Mouse (Mus musculus) kidney, embryonic 14.5 days (tissue): Measurements from ENCODE around the gene Cdk5. TPM values are rescaled to one million over a fixed set of nuclear protein-coding genes. Genes with fewer than 3 reads are reported as not detected.

ENCODE experiments used
- ATAC-seq: fragments of 200-750 bp; cut with Nextera tagmentation; 2 replicates; pipeline ENCODE4 v1.8.0; 2017; ENCODE audit warnings: moderate number of reproducible peaks, mild to moderate bottlenecking, moderate TSS enrichment, moderate library complexity; ENCODE audit not compliant: low FRiP score, low TSS enrichment
- H3K27ac ChIP-seq: fragments of 300-500 bp; sonication (generic); 2 replicates; pipeline ENCODE4 v1.5.1; 2014; ENCODE audit warnings: low read depth, mild to moderate bottlenecking, low read length, moderate library complexity, mixed read lengths
- H3K27me3 ChIP-seq: fragments of 300-500 bp; sonication (generic); 2 replicates; pipeline ENCODE4 v1.6.1; 2014; ENCODE audit warnings: mild to moderate bottlenecking, low read length; ENCODE audit not compliant: control insufficient read depth, insufficient read depth
- H3K36me3 ChIP-seq: fragments of 300-500 bp; sonication (generic); 2 replicates; pipeline ENCODE4 v1.6.1; 2014; ENCODE audit warnings: low read length, mixed read lengths; ENCODE audit not compliant: control insufficient read depth, insufficient read depth
- H3K4me1 ChIP-seq: fragments of 300-500 bp; sonication (generic); 2 replicates; pipeline ENCODE4 v1.6.1; 2014; ENCODE audit warnings: low read length, mixed read lengths; ENCODE audit not compliant: control insufficient read depth, insufficient read depth
- H3K4me2 ChIP-seq: fragments of 300-500 bp; sonication (generic); replicated peaks from 2 replicates; pipeline ENCODE4 v1.6.1; 2014; ENCODE audit warnings: low read depth, mild to moderate bottlenecking, low read length
- H3K4me3 ChIP-seq: fragments of 300-500 bp; sonication (generic); 2 replicates; pipeline ENCODE4 v1.5.1; 2014; ENCODE audit warnings: mild to moderate bottlenecking, low read length
- H3K9ac ChIP-seq: fragments of 300-500 bp; sonication (generic); 2 replicates; pipeline ENCODE4 v1.6.1; 2014; ENCODE audit warnings: low read depth, mild to moderate bottlenecking, low read length, moderate library complexity
- H3K9me3 ChIP-seq: fragments of 300-500 bp; sonication (generic); 2 replicates; pipeline ENCODE4 v1.6.1; 2016; ENCODE audit warnings: low read length; ENCODE audit not compliant: control insufficient read depth
- WGBS: fragments of 180-500 bp; shearing (Covaris S2); extraction: QIAGEN DNeasy Blood & Tissue Kit; methylation state at CpG from one replicate; pipeline ENCODE4 v1.1.7; 2014; 5-methylcytosine and 5-hydroxymethylcytosine counted together
- polyA plus RNA-seq: library from polyadenylated mRNA; unstranded; fragments of >200 nt; fragmentation: Nextera tagmentation; extraction: Ambion mirVana; gene quantifications from 2 replicates; pipeline ENCODE4 v1.2.1, GENCODE M21; 2014

Gene Cdk5
- polyA plus RNA-seq, 1 experiment from 2014 or later, result 45.5 TPM

DNA sequence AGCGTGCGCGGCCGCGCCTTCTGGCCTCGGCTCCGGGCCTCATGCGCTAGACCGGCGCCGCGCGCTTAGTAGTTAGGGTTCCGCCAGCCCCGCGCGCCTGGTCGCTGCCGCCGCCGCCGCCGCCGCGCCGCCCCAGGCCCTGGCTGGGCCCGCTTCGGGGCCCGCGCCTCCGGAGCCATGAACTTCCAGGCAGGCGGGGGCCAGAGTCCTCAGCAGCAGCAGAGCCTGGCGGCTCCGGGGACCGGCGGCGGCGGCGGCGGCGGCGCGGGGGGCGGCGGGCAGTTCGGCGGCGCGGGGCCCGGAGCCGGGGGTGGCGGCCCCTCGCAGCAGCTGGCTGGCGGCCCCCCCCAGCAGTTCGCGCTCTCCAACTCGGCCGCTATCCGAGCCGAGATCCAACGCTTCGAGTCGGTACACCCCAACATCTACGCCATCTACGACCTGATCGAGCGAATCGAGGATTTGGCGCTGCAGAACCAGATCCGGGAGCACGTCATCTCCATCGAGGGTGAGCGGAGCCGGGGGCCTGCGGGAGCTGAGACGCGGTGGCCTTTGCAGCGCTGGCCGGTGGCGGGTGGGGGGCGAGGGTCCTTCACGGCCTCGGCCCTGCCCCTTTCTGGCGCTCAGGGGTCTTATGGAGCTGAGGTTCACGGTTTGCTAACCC is 28.8 kb upstream of the Cdk5 start, which contains the start of gene Agap3:
TSS of gene Agap3 (plus strand) at position 148 of the 661 bp plus-strand sequence.
- Histone ChIP-seq H3K4me2 (peak within 1 kb of the TSS; percentile 88), H3K36me3 (peaks cover 2% of the 10 kb centered on the region; the same call in 1 of the 2 replicates), H3K9ac (peak within 1 kb of the TSS; percentile 95), H3K9me3 (no peaks in the 10 kb centered on the region), H3K4me3 (peak within 1 kb of the TSS; percentile 82), H3K27me3 (no peaks in the 10 kb centered on the region), H3K4me1 (peaks cover 30% of the 10 kb centered on the region), H3K27ac (peak within 1 kb of the TSS; percentile 83)
- under 1% methylated on average over 73 of the region's 85 CpGs for WGBS
- 0 out of 2 replicates have a peak, but pooled peaks have one; percentile 1 for ATAC-seq

DNA sequence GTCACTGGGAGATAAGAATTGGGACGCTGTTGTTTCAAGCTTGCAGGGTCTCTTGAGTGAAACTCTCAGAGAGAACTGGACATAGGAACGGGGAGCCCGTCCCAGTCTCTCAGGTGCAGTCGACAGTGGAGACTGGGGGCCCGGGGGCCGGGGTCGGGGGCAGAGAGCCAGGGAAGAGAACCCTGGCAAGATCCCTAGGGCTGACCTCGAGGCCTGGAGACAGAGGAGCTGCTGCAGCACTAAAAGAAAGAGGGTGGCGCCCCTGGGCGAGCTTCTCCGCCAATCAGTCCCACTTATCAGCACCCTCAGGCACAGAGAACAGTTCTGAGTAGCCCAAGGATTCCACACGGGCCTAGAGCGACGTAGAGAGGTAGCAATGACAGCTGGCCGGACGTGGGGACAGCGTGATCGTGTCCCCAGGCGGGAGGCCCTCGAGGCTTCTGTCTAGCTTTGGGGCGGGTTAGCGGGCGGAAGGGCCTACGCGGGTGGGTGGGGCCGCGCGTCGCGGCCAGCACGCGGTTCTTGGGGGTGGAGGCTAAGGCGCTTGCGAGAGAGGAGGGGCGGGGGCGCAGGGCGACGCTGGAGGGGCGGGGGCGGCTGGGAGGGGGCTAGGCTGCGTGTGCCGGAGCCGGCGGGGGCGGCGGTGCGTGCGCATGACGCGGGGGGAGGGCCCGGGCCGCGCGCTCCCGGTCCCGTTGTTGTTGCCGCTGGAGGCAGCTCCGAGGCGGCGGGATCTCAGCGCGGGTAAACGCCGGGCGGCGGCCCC is 28.1 kb upstream of the Cdk5 start:
- peak; percentile 79 for ATAC-seq
- Histone ChIP-seq H3K36me3 (0 out of 2 replicates have a peak, but pooled peaks cover 2% of the 10 kb centered on the region), H3K4me2 (peak overlapping the region; percentile 88), H3K27me3 (no peaks in the 10 kb centered on the region), H3K9ac (peak overlapping the region; percentile 95), H3K27ac (peak overlapping the region; percentile 83), H3K9me3 (no peaks in the 10 kb centered on the region), H3K4me3 (peak overlapping the region; percentile 82), H3K4me1 (peaks cover 30% of the 10 kb centered on the region)
- WGBS, result 4% methylated on average over 38 of the region's 66 CpGs

DNA sequence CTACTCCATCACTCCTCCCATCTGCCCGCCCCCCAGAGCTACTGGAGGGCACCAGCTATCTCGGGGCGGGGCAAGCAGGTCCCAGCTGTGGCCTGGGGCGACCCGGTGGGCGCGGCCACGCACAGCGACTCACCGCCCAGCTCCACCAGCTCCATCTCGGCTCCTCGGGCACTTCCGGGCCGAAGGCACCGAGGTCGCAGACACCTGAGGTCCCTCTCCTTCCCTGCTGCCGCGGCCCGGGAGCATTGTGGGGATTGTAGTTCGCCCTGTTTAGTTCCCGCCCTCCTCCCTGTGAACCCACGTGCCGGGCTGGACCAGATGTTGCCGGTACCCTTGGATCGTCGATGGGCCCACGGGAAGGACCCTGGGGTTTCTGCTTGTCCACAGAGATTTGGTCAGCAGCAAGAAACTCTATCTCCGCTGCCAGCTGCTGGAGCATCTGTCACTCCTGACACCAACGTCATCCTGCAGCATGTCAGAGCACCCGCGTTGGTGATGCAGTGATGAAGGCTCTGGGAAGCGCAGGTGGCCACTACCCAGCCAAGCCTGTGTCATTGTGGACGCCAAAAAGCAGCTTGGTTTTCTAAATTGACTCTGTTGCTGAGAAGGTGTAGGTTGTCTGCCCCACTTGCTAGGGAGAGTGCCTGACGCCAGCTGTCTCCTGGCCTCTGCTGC is 24.4 kb upstream of the Cdk5 start, which contains the start of gene Tmub1:
TSS of gene Tmub1 (minus strand) at position 231 of the 675 bp plus-strand sequence.
- 2% methylated on average over 34 of the region's 34 CpGs for WGBS
- Histone ChIP-seq H3K4me3 (peak within 1 kb of the TSS; percentile 66), H3K4me1 (peaks cover 20% of the 10 kb centered on the region), H3K36me3 (peaks cover 9% of the 10 kb centered on the region; the same call in 1 of the 2 replicates), H3K27ac (no peak within 1 kb of the TSS), H3K27me3 (no peaks in the 10 kb centered on the region), H3K4me2 (peak within 1 kb of the TSS; percentile 67), H3K9ac (peak within 1 kb of the TSS; percentile 62), H3K9me3 (no peaks in the 10 kb centered on the region)
- ATAC-seq, result peak; percentile 61

DNA sequence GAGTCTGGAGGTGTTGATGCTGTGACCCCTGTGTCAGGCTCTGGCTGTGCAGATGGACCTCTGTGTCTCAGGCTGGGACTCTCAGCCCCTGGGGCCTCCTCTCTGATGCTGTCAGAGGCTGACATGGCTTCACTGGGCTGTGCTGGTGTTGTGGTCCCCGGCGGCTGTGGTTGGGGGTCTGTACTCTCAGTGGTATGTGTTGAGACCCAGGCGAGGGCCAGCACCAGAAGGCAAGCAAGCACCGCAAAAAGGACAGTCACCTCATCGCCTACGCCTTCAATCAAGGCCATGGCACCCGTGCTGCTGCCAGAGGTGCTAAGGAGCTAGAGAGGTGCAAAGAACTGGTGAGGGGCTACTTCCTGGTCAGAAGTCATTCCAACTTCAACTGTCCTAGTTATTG is 23.3 kb upstream of the Cdk5 start:
- Histone ChIP-seq H3K4me2 (no peak overlapping the region; the same call in 1 of the 2 replicates), H3K36me3 (peaks cover 20% of the 10 kb centered on the region; the same call in 1 of the 2 replicates), H3K9ac (no peak overlapping the region), H3K4me1 (peaks cover 20% of the 10 kb centered on the region), H3K4me3 (no peak overlapping the region), H3K9me3 (no peaks in the 10 kb centered on the region), H3K27me3 (no peaks in the 10 kb centered on the region), H3K27ac (no peak overlapping the region)
- no peak for ATAC-seq
- 91% methylated on average over 7 of the region's 7 CpGs for WGBS

DNA sequence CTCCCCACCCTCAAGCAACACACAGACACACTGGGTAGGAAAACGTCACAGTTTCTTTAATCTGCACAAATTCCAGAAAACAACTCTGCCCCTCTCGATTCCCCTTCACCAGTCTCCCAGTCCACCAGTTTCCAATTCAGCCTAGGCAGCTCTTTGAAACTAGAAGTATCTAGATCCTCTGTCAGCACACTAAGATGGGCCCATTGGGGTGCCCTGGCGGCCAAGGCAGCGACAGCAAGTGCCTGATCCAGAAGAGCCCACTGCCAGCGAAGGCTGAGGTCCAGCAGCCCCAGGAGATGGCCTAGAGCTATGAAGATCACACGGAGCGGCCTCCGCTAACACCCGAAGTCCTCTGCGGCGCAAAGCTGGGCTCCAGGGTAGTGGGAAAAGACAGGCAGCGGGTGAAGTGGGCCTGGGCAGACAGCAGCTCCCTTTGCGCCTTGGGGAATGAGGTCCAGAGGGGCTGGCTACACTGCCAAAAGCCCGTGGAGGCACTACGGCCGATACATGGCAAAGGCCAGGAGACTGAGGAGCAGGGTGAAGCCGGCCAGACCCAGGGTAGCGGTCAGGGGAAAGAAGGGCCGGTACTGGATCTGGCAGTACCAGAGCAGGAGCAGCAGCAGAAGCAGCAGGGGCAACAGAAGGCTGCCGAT is 22.2 kb upstream of the Cdk5 start:
- H3K9ac ChIP-seq, result peak overlapping the region; percentile 90
- WGBS, result 58% methylated on average over 20 of the region's 20 CpGs
- H3K36me3 ChIP-seq, result peaks cover 31% of the 10 kb centered on the region
- peak overlapping the region; percentile 68 for H3K4me3 ChIP-seq
- no peaks in the 10 kb centered on the region for H3K9me3 ChIP-seq
- peak overlapping the region; percentile 52 for H3K4me2 ChIP-seq
- peak overlapping the region; percentile 49 for H3K27ac ChIP-seq
- ATAC-seq, result 0 out of 2 replicates have a peak, but pooled peaks have one; percentile 1
- no peaks in the 10 kb centered on the region for H3K27me3 ChIP-seq
- H3K4me1 ChIP-seq, result peaks cover 15% of the 10 kb centered on the region

DNA sequence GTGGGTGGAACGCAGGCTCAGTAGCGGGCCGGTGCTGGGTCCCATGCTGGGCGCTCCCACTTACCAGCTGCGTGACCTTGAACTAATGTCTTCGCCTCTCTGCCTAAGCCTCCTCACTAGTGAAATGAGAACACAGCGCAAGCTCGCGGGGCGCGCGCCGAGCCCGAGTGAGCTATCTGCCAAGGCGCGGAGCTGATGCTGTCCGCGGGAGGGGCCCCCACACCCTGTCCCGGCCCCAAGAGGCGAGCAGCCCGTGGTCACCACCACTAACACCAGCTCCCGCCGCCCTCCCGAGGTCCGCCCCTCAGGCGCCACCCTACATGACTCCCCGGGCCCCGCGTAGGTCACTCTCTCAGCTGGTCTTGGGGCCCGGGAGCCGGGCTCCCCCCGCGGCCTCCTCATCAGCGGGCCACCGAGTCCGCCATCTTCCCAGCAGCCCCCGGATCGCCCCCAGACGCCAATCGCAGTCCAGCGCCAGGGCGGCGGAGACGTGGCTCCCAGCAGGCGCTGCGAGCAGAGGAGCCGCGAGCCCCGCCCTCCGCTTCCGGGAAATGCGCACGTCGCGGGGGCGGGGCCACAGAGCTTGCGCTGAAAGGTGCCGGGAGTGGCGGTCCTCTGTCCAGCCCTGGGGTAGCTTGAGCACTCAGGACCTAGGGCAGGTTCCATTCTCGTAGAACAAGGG is 21.6 kb upstream of the Cdk5 start, which contains the start of gene Fastk:
TSS of gene Fastk (minus strand) at position 542 of the 682 bp plus-strand sequence.
- peaks cover 38% of the 10 kb centered on the region for H3K36me3 ChIP-seq
- H3K4me3 ChIP-seq, result peak within 1 kb of the TSS; percentile 68
- peak within 1 kb of the TSS; percentile 52 for H3K4me2 ChIP-seq
- H3K27ac ChIP-seq, result peak within 1 kb of the TSS; percentile 81
- peak within 1 kb of the TSS; percentile 90 for H3K9ac ChIP-seq
- WGBS, result under 1% methylated on average over 56 of the region's 60 CpGs
- H3K4me1 ChIP-seq, result peaks cover 15% of the 10 kb centered on the region
- H3K9me3 ChIP-seq, result no peaks in the 10 kb centered on the region
- peak; percentile 84 for ATAC-seq
- no peaks in the 10 kb centered on the region for H3K27me3 ChIP-seq

DNA sequence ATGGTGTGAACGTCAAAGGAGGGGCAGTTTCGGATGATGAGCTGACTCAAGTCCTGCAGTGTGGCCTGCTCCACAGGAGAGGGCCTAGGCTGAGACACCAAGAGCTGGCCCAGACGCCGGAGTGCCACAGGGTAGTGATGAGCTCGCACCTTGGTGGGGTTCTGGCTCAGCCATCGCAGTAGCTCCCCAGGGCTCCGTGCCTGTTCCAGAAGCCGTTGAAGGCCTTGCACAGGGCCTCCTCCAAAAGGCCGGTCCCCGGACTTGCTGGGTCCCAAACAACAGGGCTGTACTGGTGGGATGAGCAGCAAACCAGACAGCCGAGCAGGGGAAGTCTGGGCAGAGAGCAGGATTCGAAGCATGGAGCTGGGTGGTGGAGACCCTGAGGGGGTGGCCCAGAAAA is 20.6 kb upstream of the Cdk5 start:
- Histone ChIP-seq H3K9ac (peak overlapping the region; percentile 90), H3K27ac (no peak overlapping the region), H3K9me3 (no peaks in the 10 kb centered on the region), H3K4me3 (peak overlapping the region; percentile 68), H3K27me3 (no peaks in the 10 kb centered on the region), H3K4me2 (peak overlapping the region; percentile 52), H3K4me1 (peaks cover 15% of the 10 kb centered on the region), H3K36me3 (peaks cover 47% of the 10 kb centered on the region)
- 84% methylated on average over 12 of the region's 12 CpGs for WGBS
- no peak for ATAC-seq

DNA sequence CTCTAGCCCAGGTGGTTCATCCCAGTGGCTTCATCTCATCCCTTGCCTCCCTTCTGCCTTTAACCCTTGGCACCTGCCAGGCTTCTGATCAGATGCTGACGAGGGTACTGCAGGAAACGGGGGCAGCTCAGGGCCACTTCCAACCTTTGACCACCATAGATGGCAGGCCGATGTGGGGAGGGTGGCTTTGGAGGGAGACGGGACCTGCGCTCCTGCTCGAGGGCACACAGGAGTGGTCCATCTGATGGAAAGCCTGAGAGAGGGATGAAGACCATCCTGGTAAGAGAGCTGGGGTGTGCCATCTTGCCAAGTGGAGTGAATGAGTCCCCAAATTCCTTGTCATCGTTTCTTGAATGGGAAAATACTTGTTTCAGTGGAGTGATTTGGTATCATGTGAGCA is 19.9 kb upstream of the Cdk5 start:
- H3K9me3 ChIP-seq, result no peaks in the 10 kb centered on the region
- no peak overlapping the region for H3K9ac ChIP-seq
- no peak overlapping the region for H3K27ac ChIP-seq
- H3K36me3 ChIP-seq, result peaks cover 54% of the 10 kb centered on the region
- no peak overlapping the region for H3K4me2 ChIP-seq
- peaks cover 15% of the 10 kb centered on the region for H3K4me1 ChIP-seq
- H3K4me3 ChIP-seq, result no peak overlapping the region
- no peak for ATAC-seq
- no peaks in the 10 kb centered on the region for H3K27me3 ChIP-seq
- WGBS, result 90% methylated on average over 7 of the region's 7 CpGs
